Mouse (Mus musculus) limb, embryonic 13.5 days (tissue): ENCODE data around the gene Unc5cl. TPM values are rescaled to one million over a fixed set of nuclear protein-coding genes. Genes with fewer than 3 reads are reported as not detected.
A peak's percentile ranks its signal among the peaks of the same experiment; 100 is the strongest.

Experiments used
- ATAC-seq: fragments of 200-750 bp; cut with Nextera tagmentation; 2 replicates; pipeline ENCODE4 v1.8.0; 2017; ENCODE audit warnings: low read depth, moderate number of reproducible peaks, moderate TSS enrichment; ENCODE audit not compliant: low FRiP score
- H3K27ac ChIP-seq: fragments of 300-500 bp; sonication (generic); 2 replicates; pipeline ENCODE4 v1.5.1; 2015; ENCODE audit warnings: inconsistent platforms, mild to moderate bottlenecking, moderate library complexity
- H3K27me3 ChIP-seq: fragments of 300-500 bp; sonication (generic); 2 replicates; pipeline ENCODE4 v1.6.1; 2015; ENCODE audit warnings: mild to moderate bottlenecking, inconsistent platforms
- H3K36me3 ChIP-seq: fragments of 300-500 bp; sonication (generic); 2 replicates; pipeline ENCODE4 v1.6.1; 2015; ENCODE audit warnings: inconsistent platforms, mild to moderate bottlenecking, moderate library complexity
- H3K4me1 ChIP-seq: fragments of 300-500 bp; sonication (generic); 2 replicates; pipeline ENCODE4 v1.6.1; 2015; ENCODE audit warnings: inconsistent platforms
- H3K4me2 ChIP-seq: fragments of 300-500 bp; sonication (generic); replicated peaks from 2 replicates; pipeline ENCODE4 v1.6.1; 2015; ENCODE audit warnings: inconsistent platforms, mild to moderate bottlenecking, moderate library complexity
- H3K4me3 ChIP-seq: fragments of 300-500 bp; sonication (generic); 2 replicates; pipeline ENCODE4 v1.5.1; 2015; ENCODE audit warnings: moderate library complexity, mild to moderate bottlenecking, inconsistent platforms
- H3K9ac ChIP-seq: fragments of 300-500 bp; sonication (generic); 2 replicates; pipeline ENCODE4 v1.6.1; 2015; ENCODE audit warnings: mild to moderate bottlenecking, inconsistent platforms
- H3K9me3 ChIP-seq: fragments of 300-500 bp; sonication (generic); 2 replicates; pipeline ENCODE4 v1.6.1; 2016; ENCODE audit warnings: inconsistent platforms
- WGBS: fragments of 180-500 bp; shearing (Covaris S2); methylation state at CpG from one replicate; pipeline ENCODE4 v1.1.7; 2015; 5-methylcytosine and 5-hydroxymethylcytosine counted together
- polyA plus RNA-seq: library from polyadenylated mRNA; unstranded; fragments of >200 nt; fragmentation: Nextera tagmentation; extraction: Ambion mirVana; gene quantifications from 2 replicates; pipeline ENCODE4 v1.2.1, GENCODE M21; 2015

Unc5cl gene
- polyA plus RNA-seq = 0.31 and 0.32 TPM in 2 replicates

- H3K9ac ChIP-seq = no peak within 1 kb of the TSS
- H3K27me3 ChIP-seq = no peaks in the 10 kb centered on the region
- no peak within 1 kb of the TSS for H3K27ac ChIP-seq
- 0 out of 2 replicates have a peak within 1 kb of the TSS, but pooled peaks have one; percentile 12 for H3K4me2 ChIP-seq
- 65% methylated on average over 11 of the region's 11 CpGs for WGBS
- no peaks in the 10 kb centered on the region for H3K4me1 ChIP-seq
- no peaks in the 10 kb centered on the region for H3K36me3 ChIP-seq
- H3K9me3 ChIP-seq = no peaks in the 10 kb centered on the region
- no peak within 1 kb of the TSS for H3K4me3 ChIP-seq
- no peak for ATAC-seq
Observed at GRCm38 (mm10) chr17:48454688-48455087, at the start of gene Unc5cl. Unc5cl (plus strand) TSS chr17:48454901.

GRCm38 (mm10) chr17:48407154-48407553, 47.5 kb upstream of the Unc5cl start:
- no peak for ATAC-seq
- Histone ChIP-seq H3K27ac (no peak overlapping the region), H3K4me3 (peak overlapping the region; percentile 87; the same call in 1 of the 2 replicates), H3K36me3 (peaks cover 7% of the 10 kb centered on the region), H3K9me3 (no peaks in the 10 kb centered on the region), H3K9ac (peak overlapping the region; percentile 99; the same call in 1 of the 2 replicates), H3K27me3 (no peaks in the 10 kb centered on the region), H3K4me2 (peak overlapping the region; percentile 82), H3K4me1 (peaks cover 30% of the 10 kb centered on the region)
- WGBS = 81% methylated on average over 4 of the region's 4 CpGs

GRCm38 (mm10) chr17:48407910-48408525, 46.7 kb upstream of the Unc5cl start:
- no peaks in the 10 kb centered on the region for H3K27me3 ChIP-seq
- ATAC-seq = no peak
- H3K4me3 ChIP-seq = peak overlapping the region; percentile 87
- peak overlapping the region; percentile 82 for H3K4me2 ChIP-seq
- H3K36me3 ChIP-seq = peaks cover 10% of the 10 kb centered on the region
- H3K27ac ChIP-seq = peak overlapping the region; percentile 100
- H3K9ac ChIP-seq = peak overlapping the region; percentile 99
- H3K4me1 ChIP-seq = peaks cover 31% of the 10 kb centered on the region
- 12% methylated on average over 8 of the region's 8 CpGs for WGBS
- H3K9me3 ChIP-seq = no peaks in the 10 kb centered on the region

- peak overlapping the region; percentile 99 for H3K9ac ChIP-seq
- peak overlapping the region; percentile 87 for H3K4me3 ChIP-seq
- under 1% methylated on average over 41 of the region's 47 CpGs for WGBS
- peaks cover 14% of the 10 kb centered on the region for H3K36me3 ChIP-seq
- no peaks in the 10 kb centered on the region for H3K9me3 ChIP-seq
- no peaks in the 10 kb centered on the region for H3K27me3 ChIP-seq
- H3K4me1 ChIP-seq = peaks cover 31% of the 10 kb centered on the region
- peak overlapping the region; percentile 82 for H3K4me2 ChIP-seq
- peak overlapping the region; percentile 100 for H3K27ac ChIP-seq
- ATAC-seq = peak; percentile 13
Observed at GRCm38 (mm10) chr17:48408526-48409291, 46.0 kb upstream of the Unc5cl start.

- H3K27ac ChIP-seq = peak within 1 kb of the TSS; percentile 100
- ATAC-seq = peak; percentile 97
- WGBS = under 1% methylated on average over 83 of the region's 84 CpGs
Observed at GRCm38 (mm10) chr17:48409380-48410298, 45.1 kb upstream of the Unc5cl start, which contains the start of the genes Nfya and Oard1. Nfya (minus strand) TSS chr17:48409906. Oard1 (plus strand) TSS chr17:48410014.

GRCm38 (mm10) chr17:48410299-48410785, 44.4 kb upstream of the Unc5cl start:
- WGBS = 0% methylated on average over 13 of the region's 13 CpGs
- peak; percentile 5 for ATAC-seq
- no peaks in the 10 kb centered on the region for H3K9me3 ChIP-seq
- H3K9ac ChIP-seq = peak overlapping the region; percentile 85
- peak overlapping the region; percentile 78 for H3K4me2 ChIP-seq
- peak overlapping the region; percentile 99 for H3K27ac ChIP-seq
- peaks cover 28% of the 10 kb centered on the region for H3K36me3 ChIP-seq
- H3K27me3 ChIP-seq = no peaks in the 10 kb centered on the region
- H3K4me1 ChIP-seq = peaks cover 31% of the 10 kb centered on the region
- peak overlapping the region; percentile 87 for H3K4me3 ChIP-seq

More at GRCm38 (mm10) chr17:48409380-48410298, 45.1 kb upstream of the Unc5cl start, which contains the start of the genes Nfya and Oard1:
- Histone ChIP-seq H3K27me3 (no peaks in the 10 kb centered on the region), H3K4me3 (peak within 1 kb of the TSS; percentile 87), H3K36me3 (peaks cover 21% of the 10 kb centered on the region), H3K9me3 (no peaks in the 10 kb centered on the region), H3K9ac (peak within 1 kb of the TSS; percentile 99), H3K4me2 (peak within 1 kb of the TSS; percentile 82), H3K4me1 (peaks cover 31% of the 10 kb centered on the region)

- no peaks in the 10 kb centered on the region for H3K9me3 ChIP-seq
- ATAC-seq = no peak
- H3K4me1 ChIP-seq = peaks cover 31% of the 10 kb centered on the region
- no peaks in the 10 kb centered on the region for H3K27me3 ChIP-seq
- WGBS = 54% methylated on average over 8 of the region's 8 CpGs
- H3K27ac ChIP-seq = peak overlapping the region; percentile 99
- H3K4me3 ChIP-seq = peak overlapping the region; percentile 87
- peak overlapping the region; percentile 78 for H3K4me2 ChIP-seq
- H3K9ac ChIP-seq = peak overlapping the region; percentile 85
- peaks cover 37% of the 10 kb centered on the region for H3K36me3 ChIP-seq
Observed at GRCm38 (mm10) chr17:48411241-48411640, 43.5 kb upstream of the Unc5cl start.

- Histone ChIP-seq H3K27me3 (no peaks in the 10 kb centered on the region), H3K4me3 (no peak overlapping the region), H3K4me2 (no peak overlapping the region), H3K27ac (no peak overlapping the region), H3K9ac (no peak overlapping the region), H3K9me3 (no peaks in the 10 kb centered on the region), H3K4me1 (peaks cover 13% of the 10 kb centered on the region), H3K36me3 (peaks cover 56% of the 10 kb centered on the region)
- ATAC-seq = no peak
- 77% methylated on average over 7 of the region's 7 CpGs for WGBS
Observed at GRCm38 (mm10) chr17:48416011-48416410, 38.7 kb upstream of the Unc5cl start.

- no peak overlapping the region for H3K27ac ChIP-seq
- no peak overlapping the region for H3K4me3 ChIP-seq
- peaks cover 7% of the 10 kb centered on the region for H3K4me1 ChIP-seq
- H3K4me2 ChIP-seq = no peak overlapping the region
- peaks cover 56% of the 10 kb centered on the region for H3K36me3 ChIP-seq
- WGBS = 90% methylated on average over 14 of the region's 14 CpGs
- ATAC-seq = 0 out of 2 replicates have a peak, but pooled peaks have one; percentile 57
- H3K27me3 ChIP-seq = no peaks in the 10 kb centered on the region
- H3K9me3 ChIP-seq = no peaks in the 10 kb centered on the region
- H3K9ac ChIP-seq = no peak overlapping the region
Observed at GRCm38 (mm10) chr17:48416425-48417195, 38.1 kb upstream of the Unc5cl start.

- 87% methylated on average over 6 of the region's 6 CpGs for WGBS
- no peak overlapping the region for H3K27ac ChIP-seq
- H3K4me3 ChIP-seq = no peak overlapping the region
- no peaks in the 10 kb centered on the region for H3K4me1 ChIP-seq
- peaks cover 50% of the 10 kb centered on the region for H3K36me3 ChIP-seq
- H3K27me3 ChIP-seq = no peaks in the 10 kb centered on the region
- no peak overlapping the region for H3K4me2 ChIP-seq
- H3K9me3 ChIP-seq = no peaks in the 10 kb centered on the region
- H3K9ac ChIP-seq = no peak overlapping the region
- no peak for ATAC-seq
Observed at GRCm38 (mm10) chr17:48417521-48417920, 37.2 kb upstream of the Unc5cl start.

- H3K9ac ChIP-seq = no peak overlapping the region
- peaks cover 46% of the 10 kb centered on the region for H3K36me3 ChIP-seq
Observed at GRCm38 (mm10) chr17:48418174-48418573, 36.5 kb upstream of the Unc5cl start.

More at GRCm38 (mm10) chr17:48418174-48418573, 36.5 kb upstream of the Unc5cl start:
- Histone ChIP-seq H3K4me2 (no peak overlapping the region), H3K27ac (no peak overlapping the region), H3K4me1 (no peaks in the 10 kb centered on the region), H3K9me3 (no peaks in the 10 kb centered on the region), H3K4me3 (no peak overlapping the region), H3K27me3 (no peaks in the 10 kb centered on the region)
- WGBS = 84% methylated on average over 7 of the region's 7 CpGs
- ATAC-seq = no peak
